Mouse (Mus musculus) spleen, adult 2 months (tissue): ENCODE results near the gene Slc27a5. TPM values are rescaled to one million over a fixed set of nuclear protein-coding genes. Genes with fewer than 3 reads are reported as not detected.
A peak's percentile ranks its signal among the peaks of the same experiment; 100 is the strongest.

Experiments
- DNase-seq, 2 experiments: peaks; one replicate each; pipeline versions ENCODE4 v3.0.0 to v3.0.0-alpha.2; 2012 to 2021; ENCODE audit warnings: low spot score in 2 of 2, low read depth in 1 of 2
- H3K27ac ChIP-seq: fragments of 200-500 bp; 2 replicates; pipeline ENCODE4 v1.5.1; 2012; ENCODE audit warnings: low read length, inconsistent platforms; ENCODE audit not compliant: insufficient read depth
- H3K27me3 ChIP-seq: fragments of 200-500 bp; 2 replicates; pipeline ENCODE4 v1.6.1; 2012; ENCODE audit warnings: mild to moderate bottlenecking, moderate library complexity, low read length, inconsistent platforms; ENCODE audit not compliant: control insufficient read depth, insufficient read depth
- H3K36me3 ChIP-seq: fragments of 200-500 bp; 2 replicates; pipeline ENCODE4 v1.6.1; 2012; ENCODE audit warnings: mild to moderate bottlenecking, low read length, inconsistent platforms; ENCODE audit not compliant: control insufficient read depth, insufficient read depth
- H3K4me1 ChIP-seq: fragments of 200-500 bp; 2 replicates; pipeline ENCODE4 v1.6.1; 2011; ENCODE audit warnings: inconsistent platforms; ENCODE audit not compliant: control insufficient read depth, insufficient read depth, insufficient read length
- H3K4me3 ChIP-seq: fragments of 200-500 bp; 2 replicates; pipeline ENCODE4 v1.5.1; 2011; ENCODE audit warnings: mild to moderate bottlenecking, inconsistent platforms; ENCODE audit not compliant: insufficient read depth, insufficient read length; ENCODE audit errors: extremely low read depth
- CTCF ChIP-seq: fragments of 200-500 bp; IDR thresholded peaks from 2 replicates; pipeline ENCODE4 v1.5.1; 2011; ENCODE audit warnings: mild to moderate bottlenecking, inconsistent platforms; ENCODE audit not compliant: insufficient read depth, insufficient read length, insufficient replicate concordance; ENCODE audit errors: extremely low read depth
- POLR2A ChIP-seq: fragments of 200-500 bp; IDR thresholded peaks from 2 replicates; pipeline ENCODE4 v1.6.1; 2011; ENCODE audit warnings: low read depth, low read length, inconsistent platforms
- WGBS: fragments of 180-500 bp; shearing (Covaris S2); methylation state at CpG from one replicate; pipeline ENCODE4 v1.1.7; 2018; 5-methylcytosine and 5-hydroxymethylcytosine counted together
- polyA plus RNA-seq: library from polyadenylated mRNA; depleted of rRNA; stranded (reverse); fragments of >200 nt; gene quantifications from 2 replicates; pipeline ENCODE4 v1.2.3, GENCODE M21; 2012

The Slc27a5 gene
- polyA plus RNA-seq, 1 experiment, result 0.21 TPM

GRCm38 (mm10) chr7:12977682-12978389 is 20.2 kb downstream of the Slc27a5 start, which contains the start of gene Zfp446:
Gene Zfp446 (plus strand): TSS chr7:12977848.
- peaks cover 5% of the 10 kb centered on the region; the same call in 1 of the 2 replicates for H3K4me1 ChIP-seq
- peak within 1 kb of the TSS; percentile 97 for H3K27ac ChIP-seq
- TF ChIP-seq CTCF (no peak), POLR2A (peak; percentile 79)
- no peaks in the 10 kb centered on the region for H3K27me3 ChIP-seq
- H3K4me3 ChIP-seq, result peak within 1 kb of the TSS; percentile 93
- WGBS, result under 1% methylated on average over 49 of the region's 49 CpGs
- no peaks in the 10 kb centered on the region for H3K36me3 ChIP-seq
- peak; percentile 97 to 98 for DNase-seq

DNA sequence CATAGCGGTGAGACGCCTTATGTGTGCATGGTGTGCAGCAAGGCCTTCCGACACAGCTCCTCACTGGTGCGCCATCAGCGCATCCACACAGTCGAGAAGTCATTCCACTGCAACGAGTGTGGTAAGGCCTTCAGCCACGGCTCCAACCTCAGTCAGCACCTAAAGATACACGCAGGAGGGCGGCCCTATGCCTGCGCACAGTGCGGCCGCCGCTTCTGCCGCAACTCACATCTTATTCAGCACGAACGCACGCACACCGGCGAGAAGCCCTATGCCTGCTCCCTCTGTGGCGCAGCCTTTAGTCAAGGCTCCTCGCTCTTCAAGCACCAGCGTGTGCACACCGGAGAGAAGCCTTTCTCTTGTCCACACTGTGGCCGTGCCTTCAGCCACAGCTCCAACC is 27.1 kb downstream of the Slc27a5 start:
- no peak for DNase-seq
- no peaks in the 10 kb centered on the region for H3K27me3 ChIP-seq
- peaks cover 3% of the 10 kb centered on the region; the same call in 1 of the 2 replicates for H3K4me1 ChIP-seq
- 97% methylated on average over 25 of the region's 25 CpGs for WGBS
- H3K36me3 ChIP-seq, result peaks cover 20% of the 10 kb centered on the region
- no peak for TF ChIP-seq POLR2A
- TF ChIP-seq CTCF, result no peak
- H3K4me3 ChIP-seq, result no peak overlapping the region
- no peak overlapping the region for H3K27ac ChIP-seq

GRCm38 (mm10) chr7:12966104-12966845 is 31.7 kb downstream of the Slc27a5 start:
- 1% methylated on average over 29 of the region's 29 CpGs for WGBS
- Histone ChIP-seq H3K27me3 (no peaks in the 10 kb centered on the region), H3K4me3 (peak overlapping the region; percentile 79), H3K4me1 (peaks cover 6% of the 10 kb centered on the region; the same call in 1 of the 2 replicates), H3K27ac (peak overlapping the region; percentile 73), H3K36me3 (peaks cover 19% of the 10 kb centered on the region)
- DNase-seq, result peak in 1 of 2 experiments; percentile 64
- TF ChIP-seq POLR2A, result no peak
- TF ChIP-seq CTCF, result no peak

GRCm38 (mm10) chr7:12965678-12966091 is 32.3 kb downstream of the Slc27a5 start, which contains the start of gene Zfp324:
Gene Zfp324 (plus strand): TSS chr7:12965838.
- peak within 1 kb of the TSS; percentile 79 for H3K4me3 ChIP-seq
- peak within 1 kb of the TSS; percentile 73 for H3K27ac ChIP-seq
- peaks cover 14% of the 10 kb centered on the region for H3K36me3 ChIP-seq
- no peaks in the 10 kb centered on the region for H3K27me3 ChIP-seq
- peaks cover 6% of the 10 kb centered on the region; the same call in 1 of the 2 replicates for H3K4me1 ChIP-seq
- WGBS, result 0% methylated on average over 23 of the region's 23 CpGs
- TF ChIP-seq CTCF (no peak), POLR2A (peak; percentile 48)
- peak; percentile 63 to 87 for DNase-seq

GRCm38 (mm10) chr7:12961511-12962141 is 36.4 kb downstream of the Slc27a5 start:
- DNase-seq, result peak; percentile 48 to 75
- Histone ChIP-seq H3K36me3 (no peaks in the 10 kb centered on the region), H3K4me3 (peak overlapping the region; percentile 71), H3K27ac (peak overlapping the region; percentile 60), H3K27me3 (no peaks in the 10 kb centered on the region), H3K4me1 (peaks cover 6% of the 10 kb centered on the region; the same call in 1 of the 2 replicates)
- TF ChIP-seq POLR2A (peak; percentile 19), CTCF (no peak)
- under 1% methylated on average over 29 of the region's 29 CpGs for WGBS

- TF ChIP-seq POLR2A (no peak), CTCF (no peak)
- Histone ChIP-seq H3K4me1 (no peaks in the 10 kb centered on the region; the same call in 1 of the 2 replicates), H3K27me3 (no peaks in the 10 kb centered on the region), H3K27ac (no peak overlapping the region), H3K4me3 (no peak overlapping the region), H3K36me3 (no peaks in the 10 kb centered on the region)
- no peak for DNase-seq
- WGBS, result 88% methylated on average over 4 of the region's 4 CpGs
These were observed 38.3 kb downstream of the Slc27a5 start for GRCm38 (mm10) chr7:12959718-12960117.
